Mouse (Mus musculus) Muller cell, postnatal 12 days (primary cell): Measurements from ENCODE around the gene Ankrd1.
A peak's percentile ranks its signal among the peaks of the same experiment; 100 is the strongest.

ENCODE experiments used
- DNase-seq: peaks from one replicate; pipeline ENCODE4 v3.0.0-alpha.2; 2015; ENCODE audit errors: inconsistent ontology term

The Ankrd1 gene

DNA sequence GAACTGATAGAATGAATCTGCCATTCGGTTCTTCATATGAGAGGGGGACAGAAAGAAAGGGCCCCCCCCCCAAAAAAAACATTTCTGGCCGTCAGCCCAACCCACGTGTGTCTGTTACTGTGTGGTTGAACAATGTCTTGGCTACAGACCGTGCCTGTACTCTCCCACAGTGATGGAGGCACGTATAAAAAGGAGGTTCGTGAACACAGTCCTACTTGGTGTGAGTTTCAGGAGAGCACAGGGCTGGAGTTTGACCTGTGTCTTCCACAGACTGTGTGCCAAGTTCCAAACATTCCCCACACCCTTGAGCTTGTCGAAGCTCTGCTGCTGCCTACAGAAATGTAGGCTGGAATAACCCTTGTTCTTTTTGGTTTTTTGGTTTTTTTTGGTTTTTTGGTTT lies 9.4 kb downstream of the Ankrd1 start:
- DNase-seq: no peak

GRCm38 (mm10) chr19:36109318-36109944 lies 10.5 kb downstream of the Ankrd1 start:
- no peak for DNase-seq

DNA sequence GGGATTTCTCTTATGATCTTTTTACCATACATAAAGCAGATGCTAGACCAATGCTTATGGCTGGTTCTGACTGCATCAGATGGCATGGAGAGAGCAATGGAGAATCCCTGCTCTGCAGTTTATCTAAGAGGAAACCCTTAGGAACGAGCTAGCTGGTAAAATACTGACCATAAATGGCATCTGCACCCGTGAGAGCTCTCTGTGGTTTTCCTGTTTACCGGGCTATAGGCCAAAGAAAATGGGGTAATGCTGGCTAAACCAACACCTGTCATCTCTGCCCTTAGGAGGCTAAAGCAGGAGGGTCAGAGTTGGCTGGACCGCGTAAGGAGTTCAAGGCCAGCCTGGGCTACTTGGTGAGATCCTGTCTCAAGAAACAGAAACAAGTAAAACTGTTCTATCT lies 16.0 kb downstream of the Ankrd1 start:
- DNase-seq: no peak

DNA sequence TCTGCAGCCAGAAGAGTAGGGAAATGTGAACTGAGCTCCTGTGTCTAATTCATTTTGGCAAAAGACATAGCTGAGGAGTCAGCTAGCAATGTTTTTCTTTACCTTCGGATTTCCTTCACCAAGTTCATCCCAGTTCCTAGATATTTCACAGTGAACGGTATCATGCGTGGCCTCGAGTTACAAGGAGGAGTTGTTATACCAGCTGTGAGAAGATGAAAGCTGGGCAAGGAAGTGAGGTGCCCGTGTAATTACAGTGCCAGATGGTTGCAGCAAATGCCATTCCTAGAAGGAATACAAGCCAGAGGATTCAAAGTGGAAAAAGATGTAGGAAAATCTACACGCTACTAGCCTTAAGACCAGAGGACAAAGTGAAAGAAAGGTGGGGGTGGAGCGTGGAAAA lies 21.0 kb downstream of the Ankrd1 start:
- DNase-seq: no peak

DNA sequence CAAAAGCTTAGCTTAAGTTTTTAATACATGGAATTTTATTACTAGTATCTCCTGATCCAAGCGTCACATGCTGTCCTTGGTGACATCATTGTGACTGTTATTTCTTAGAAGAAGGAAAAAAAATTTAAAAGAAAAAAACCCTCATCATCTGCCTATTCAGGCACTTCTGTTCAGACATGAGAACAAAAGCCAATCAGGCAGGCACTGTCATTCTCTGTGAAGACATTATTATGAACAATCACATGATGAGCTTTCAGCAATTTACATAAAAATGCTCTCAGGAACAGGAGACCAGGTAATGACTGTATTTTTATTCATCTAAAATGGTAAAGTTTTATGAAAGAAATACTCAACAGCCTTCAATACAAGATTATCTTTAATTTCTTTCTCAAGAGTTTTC lies 21.6 kb downstream of the Ankrd1 start:
- no peak for DNase-seq

- no peak for DNase-seq
Measured at GRCm38 (mm10) chr19:36097194-36097593, 22.7 kb downstream of the Ankrd1 start.

- DNase-seq: peak; percentile 9
Measured at GRCm38 (mm10) chr19:36090781-36091180, 29.1 kb downstream of the Ankrd1 start.

- peak; percentile 91 for DNase-seq
Measured at GRCm38 (mm10) chr19:36083262-36084225, 36.4 kb downstream of the Ankrd1 start, which contains the start of gene Rpp30. Rpp30 (plus strand) TSS chr19:36083716.

DNA sequence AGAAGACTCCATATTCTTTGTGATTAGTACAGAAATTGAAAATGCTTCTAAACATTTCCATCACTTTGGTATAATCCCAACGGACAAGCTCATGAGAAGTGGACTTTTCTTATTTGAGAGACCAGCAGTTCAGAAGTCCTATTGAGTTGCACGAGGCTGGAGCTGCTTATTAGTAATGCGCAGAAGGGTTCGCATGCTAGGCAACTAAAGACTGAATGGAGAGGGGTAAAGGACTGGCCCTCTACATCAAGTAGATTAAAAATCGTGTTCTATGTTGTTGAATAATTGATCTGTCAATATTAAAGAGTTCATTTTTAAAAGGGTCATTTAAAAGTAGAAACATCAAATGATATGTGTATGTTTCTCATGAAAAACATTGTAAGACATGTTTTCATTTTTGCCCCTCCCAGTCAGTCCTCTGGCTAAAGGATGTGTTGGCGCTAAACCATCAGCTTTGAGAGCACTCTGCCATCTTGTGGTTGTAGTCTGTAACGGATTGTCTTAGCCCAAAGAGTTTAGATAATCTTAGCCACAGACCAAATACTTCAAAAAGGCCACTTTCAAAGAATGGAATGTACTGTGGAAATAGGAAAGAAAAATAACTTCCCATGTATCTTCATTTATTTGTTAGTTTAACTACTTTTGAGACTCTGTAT lies 37.2 kb downstream of the Ankrd1 start:
- peak; percentile 74 for DNase-seq

- no peak for DNase-seq
Measured at GRCm38 (mm10) chr19:36062801-36063529, 56.9 kb downstream of the Ankrd1 start.
